Mouse (Mus musculus) heart, postnatal 0 days (tissue): ENCODE data around the gene Glrb.

Experiments used
- CTCF ChIP-seq: IDR thresholded peaks from 2 replicates; pipeline ENCODE4 v1.5.1; 2016; ENCODE audit warnings: antibody characterized with exemption, control low read depth, low read depth
- EP300 ChIP-seq: IDR thresholded peaks from 2 replicates; pipeline ENCODE4 v1.6.1; 2016; ENCODE audit warnings: antibody characterized with exemption, low read depth

DNA sequence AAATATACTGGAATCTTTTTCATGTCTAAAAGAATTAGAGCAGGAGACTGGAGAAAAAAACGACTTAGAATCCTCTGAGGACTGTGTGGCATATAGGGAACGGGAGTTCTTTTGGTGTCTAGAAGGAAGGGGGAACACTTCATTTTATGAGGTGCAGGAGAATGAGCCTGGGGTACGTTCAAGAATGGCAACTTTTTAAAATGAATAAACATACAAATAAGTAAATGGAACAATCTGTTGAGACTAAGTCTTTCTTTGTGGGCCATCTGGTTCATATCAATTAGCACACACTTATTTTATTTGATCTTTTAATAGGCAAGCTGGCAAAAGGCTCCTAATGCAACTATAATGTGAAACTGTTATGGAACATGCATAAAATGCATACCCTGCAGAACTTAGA is 75.9 kb downstream of the Glrb start:
- TF ChIP-seq CTCF (no peak), EP300 (no peak)
